Mouse (Mus musculus) thymus, adult 2 months (tissue): ENCODE measurements around the gene Ube2j2. TPM values are rescaled to one million over a fixed set of nuclear protein-coding genes. Genes with fewer than 3 reads are reported as not detected.
A peak's percentile ranks its signal among the peaks of the same experiment; 100 is the strongest.

Experiments used
- DNase-seq: peaks from one replicate; pipeline ENCODE4 v3.0.0; 2021
- H3K27ac ChIP-seq: fragments of 200-500 bp; 2 replicates; pipeline ENCODE4 v1.5.1; 2012; ENCODE audit warnings: low read length, control low read depth; ENCODE audit not compliant: control insufficient read depth, insufficient read depth
- H3K27me3 ChIP-seq: fragments of 200-500 bp; 2 replicates; pipeline ENCODE4 v1.6.1; 2012; ENCODE audit warnings: mild to moderate bottlenecking, low read length, moderate library complexity, mixed read lengths; ENCODE audit not compliant: control insufficient read depth, insufficient read depth
- H3K36me3 ChIP-seq: fragments of 200-500 bp; 2 replicates; pipeline ENCODE4 v1.6.1; 2012; ENCODE audit warnings: mild to moderate bottlenecking, low read length, moderate library complexity; ENCODE audit not compliant: control insufficient read depth, insufficient read depth
- H3K4me1 ChIP-seq: fragments of 200-500 bp; replicated peaks from 2 replicates; pipeline ENCODE4 v1.6.1; 2012; ENCODE audit warnings: low read length; ENCODE audit not compliant: control insufficient read depth, insufficient read depth
- H3K4me3 ChIP-seq: fragments of 200-500 bp; 2 replicates; pipeline ENCODE4 v1.5.1; 2012; ENCODE audit warnings: mild to moderate bottlenecking, low read length, control low read depth, moderate library complexity; ENCODE audit not compliant: control insufficient read depth, insufficient read depth
- CTCF ChIP-seq: fragments of 200-500 bp; IDR thresholded peaks from 2 replicates; pipeline ENCODE4 v1.5.1; 2012; ENCODE audit warnings: mild to moderate bottlenecking, control low read depth, low read length, moderate library complexity, borderline replicate concordance; ENCODE audit not compliant: control insufficient read depth, poor library complexity, insufficient read depth; ENCODE audit errors: extremely low read depth
- POLR2A ChIP-seq: fragments of 200-500 bp; IDR thresholded peaks from 2 replicates; pipeline ENCODE4 v1.6.1; 2012; ENCODE audit warnings: mild to moderate bottlenecking, low read length, control low read depth, moderate library complexity; ENCODE audit not compliant: control insufficient read depth, poor library complexity, insufficient read depth; ENCODE audit errors: extremely low read depth
- WGBS: fragments of 180-500 bp; shearing (Covaris S2); methylation state at CpG from one replicate; pipeline ENCODE4 v1.1.7; 2018; 5-methylcytosine and 5-hydroxymethylcytosine counted together
- polyA plus RNA-seq: library from polyadenylated mRNA; depleted of rRNA; stranded (reverse); fragments of >200 nt; gene quantifications from 2 replicates; pipeline ENCODE4 v1.2.3, GENCODE M21; 2012

The Ube2j2 gene
- polyA plus RNA-seq, 1 experiment: 122 TPM

GRCm38 (mm10) chr4:155955491-155955890, 11.9 kb downstream of the Ube2j2 start:
- Histone ChIP-seq H3K27ac (no peak overlapping the region), H3K4me1 (no peaks in the 10 kb centered on the region), H3K4me3 (no peak overlapping the region), H3K36me3 (peaks cover 62% of the 10 kb centered on the region), H3K27me3 (no peaks in the 10 kb centered on the region)
- TF ChIP-seq CTCF (no peak), POLR2A (no peak)
- DNase-seq: no peak
- WGBS: 98% methylated on average over 6 of the region's 6 CpGs

DNA sequence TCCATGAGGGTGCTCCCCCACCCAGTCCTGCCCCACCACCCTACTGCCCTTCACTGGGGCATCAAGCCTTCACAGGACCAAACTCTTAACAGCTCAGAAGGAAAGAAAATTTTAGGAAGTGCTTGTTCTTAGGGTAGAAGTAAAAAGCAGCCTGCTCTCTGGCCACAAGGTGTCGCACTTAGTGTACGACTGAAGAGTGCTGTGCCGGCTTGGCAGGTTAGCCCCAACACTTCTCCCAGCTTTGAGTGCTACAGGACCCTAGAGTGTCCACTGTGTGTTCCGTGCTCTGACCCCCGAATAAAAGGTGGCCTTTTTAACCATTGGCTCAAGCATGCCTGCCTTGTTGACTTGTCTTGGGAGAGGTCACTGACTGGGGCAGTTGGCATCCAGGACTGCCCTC, 15.6 kb downstream of the Ube2j2 start:
- peak; percentile 72 for DNase-seq
- no peak for TF ChIP-seq POLR2A
- peak; percentile 84; the same call in 1 of the 2 replicates for TF ChIP-seq CTCF
- H3K27ac ChIP-seq: no peak overlapping the region
- H3K27me3 ChIP-seq: no peaks in the 10 kb centered on the region
- H3K36me3 ChIP-seq: peaks cover 33% of the 10 kb centered on the region
- 6% methylated on average over 5 of the region's 5 CpGs for WGBS
- H3K4me3 ChIP-seq: no peak overlapping the region
- H3K4me1 ChIP-seq: peaks cover 9% of the 10 kb centered on the region

GRCm38 (mm10) chr4:155962167-155962971, 18.7 kb downstream of the Ube2j2 start, which contains the start of gene C1qtnf12:
C1qtnf12 (plus strand) TSS chr4:155962318.
- peak within 1 kb of the TSS; percentile 40 for H3K4me3 ChIP-seq
- H3K36me3 ChIP-seq: peaks cover 13% of the 10 kb centered on the region
- WGBS: 2% methylated on average over 42 of the region's 42 CpGs
- H3K27me3 ChIP-seq: no peaks in the 10 kb centered on the region
- DNase-seq: peak; percentile 19
- H3K4me1 ChIP-seq: peaks cover 9% of the 10 kb centered on the region
- TF ChIP-seq CTCF (no peak), POLR2A (no peak)
- H3K27ac ChIP-seq: no peak within 1 kb of the TSS

DNA sequence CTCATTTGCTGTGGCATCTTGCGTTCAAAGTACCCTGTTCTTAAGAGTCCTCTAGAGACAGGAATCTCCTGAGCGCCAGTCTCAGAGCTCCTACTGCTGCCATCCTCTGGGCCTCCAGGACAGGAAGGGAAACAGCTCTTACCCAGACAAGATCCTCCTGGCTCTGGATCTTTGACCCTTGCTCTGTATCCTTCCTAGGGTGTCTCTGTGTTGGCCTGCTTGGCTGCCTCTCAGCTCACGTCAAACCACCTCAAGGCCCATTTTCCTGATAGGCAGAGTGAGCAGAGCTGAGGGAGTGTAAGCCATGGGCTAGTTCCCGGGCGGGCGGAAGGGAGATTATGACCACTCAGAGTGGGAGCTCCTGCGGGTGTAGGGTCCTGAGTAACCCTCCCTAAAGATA, 19.5 kb downstream of the Ube2j2 start:
- no peak for DNase-seq
- Histone ChIP-seq H3K27ac (no peak overlapping the region), H3K4me3 (no peak overlapping the region), H3K27me3 (no peaks in the 10 kb centered on the region), H3K36me3 (peaks cover 7% of the 10 kb centered on the region), H3K4me1 (peaks cover 9% of the 10 kb centered on the region)
- WGBS: 97% methylated on average over 7 of the region's 7 CpGs
- no peak for TF ChIP-seq POLR2A
- no peak for TF ChIP-seq CTCF

DNA sequence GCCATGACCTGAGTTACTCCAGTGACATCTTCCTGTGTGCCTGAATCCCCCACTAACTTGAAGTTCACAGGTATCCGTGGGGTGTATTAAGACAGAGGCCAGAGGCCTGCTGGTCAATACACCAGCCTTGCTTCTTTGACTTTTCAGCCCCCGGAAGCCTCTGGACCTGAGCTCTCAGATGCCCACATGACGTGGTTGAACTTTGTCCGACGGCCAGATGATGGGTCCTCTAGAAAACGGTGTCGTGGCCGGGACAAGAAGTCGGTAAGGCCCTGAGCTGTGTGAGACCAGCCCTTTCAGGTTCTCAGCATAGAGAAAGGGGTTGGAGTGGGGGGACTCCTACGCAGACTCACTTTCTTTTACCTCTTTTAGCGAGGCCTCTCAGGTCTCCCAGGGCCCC, 20.8 kb downstream of the Ube2j2 start:
- TF ChIP-seq CTCF: no peak
- TF ChIP-seq POLR2A: no peak

GRCm38 (mm10) chr4:155969043-155969653, 25.5 kb downstream of the Ube2j2 start:
- Histone ChIP-seq H3K27me3 (no peaks in the 10 kb centered on the region), H3K4me3 (no peak overlapping the region), H3K36me3 (no peaks in the 10 kb centered on the region), H3K4me1 (no peaks in the 10 kb centered on the region), H3K27ac (no peak overlapping the region)
- TF ChIP-seq CTCF: no peak
- TF ChIP-seq POLR2A: no peak
- no peak for DNase-seq
- 97% methylated on average over 13 of the region's 13 CpGs for WGBS

More for the DNA sequence above, 20.8 kb downstream of the Ube2j2 start:
- Histone ChIP-seq H3K4me3 (no peak overlapping the region), H3K27ac (no peak overlapping the region), H3K4me1 (peaks cover 9% of the 10 kb centered on the region), H3K36me3 (no peaks in the 10 kb centered on the region), H3K27me3 (no peaks in the 10 kb centered on the region)
- 98% methylated on average over 11 of the region's 11 CpGs for WGBS
- DNase-seq: no peak

DNA sequence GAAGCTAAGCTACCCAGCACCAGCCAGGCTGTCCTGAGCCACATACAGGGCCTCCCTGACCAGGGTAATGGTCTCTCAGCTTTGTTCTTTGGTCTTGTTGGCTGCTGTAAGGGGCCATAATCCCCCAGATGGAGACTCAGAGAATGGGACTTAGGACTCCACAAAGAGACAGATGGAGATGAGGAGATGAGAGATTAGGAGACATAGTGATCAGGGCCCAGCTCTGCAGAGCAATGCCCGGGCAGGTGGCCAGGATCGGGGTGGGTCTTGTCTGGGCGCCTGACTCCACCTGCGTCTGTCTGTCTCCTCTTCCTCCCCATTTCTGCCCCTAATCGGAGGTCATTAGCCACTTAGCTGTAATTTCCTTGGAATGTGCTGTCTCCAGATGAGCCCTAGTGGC, 26.7 kb downstream of the Ube2j2 start:
- 95% methylated on average over 5 of the region's 5 CpGs for WGBS
- H3K36me3 ChIP-seq: no peaks in the 10 kb centered on the region
- no peak overlapping the region for H3K27ac ChIP-seq
- no peaks in the 10 kb centered on the region for H3K4me1 ChIP-seq
- H3K4me3 ChIP-seq: no peak overlapping the region
- H3K27me3 ChIP-seq: no peaks in the 10 kb centered on the region
- DNase-seq: no peak
- no peak for TF ChIP-seq POLR2A
- no peak for TF ChIP-seq CTCF
